Mouse (Mus musculus) megakaryocyte progenitor cell, adult 5-6 weeks (primary cell): ENCODE measurements around the gene Sult1a1. TPM values are rescaled to one million over a fixed set of nuclear protein-coding genes. Genes with fewer than 3 reads are reported as not detected.
A peak's percentile ranks its signal among the peaks of the same experiment; 100 is the strongest.

Source experiments
- ATAC-seq: replicated peaks from 2 replicates; pipeline ENCODE4 v1.8.0; 2016; ENCODE audit warnings: mild to moderate bottlenecking, moderate TSS enrichment, inconsistent platforms; ENCODE audit not compliant: poor library complexity
- total RNA-seq, 2 experiments: library from RNA; stranded (forward) in 1 of 2; stranded (reverse) in 1 of 2; fragments of 157-497, 149-512 nt in 1 of 2; fragments of 200-1000 nt in 1 of 2; gene quantifications; 2 replicates each; pipeline versions ENCODE4 v1.2.3 to v1.2.4; 2015 to 2017

Gene Sult1a1
- total RNA-seq, 2 experiments from 2014 or later: 3.2 to 3.6 TPM

- peak; percentile 63 for ATAC-seq
These were observed 8.6 kb downstream of the Sult1a1 start for GRCm38 (mm10) chr7:126667495-126668090.

- no peak for ATAC-seq
These were observed 11.0 kb downstream of the Sult1a1 start for GRCm38 (mm10) chr7:126665269-126665668.

- ATAC-seq: peak; percentile 22
These were observed 12.6 kb downstream of the Sult1a1 start for GRCm38 (mm10) chr7:126663646-126664045.

DNA sequence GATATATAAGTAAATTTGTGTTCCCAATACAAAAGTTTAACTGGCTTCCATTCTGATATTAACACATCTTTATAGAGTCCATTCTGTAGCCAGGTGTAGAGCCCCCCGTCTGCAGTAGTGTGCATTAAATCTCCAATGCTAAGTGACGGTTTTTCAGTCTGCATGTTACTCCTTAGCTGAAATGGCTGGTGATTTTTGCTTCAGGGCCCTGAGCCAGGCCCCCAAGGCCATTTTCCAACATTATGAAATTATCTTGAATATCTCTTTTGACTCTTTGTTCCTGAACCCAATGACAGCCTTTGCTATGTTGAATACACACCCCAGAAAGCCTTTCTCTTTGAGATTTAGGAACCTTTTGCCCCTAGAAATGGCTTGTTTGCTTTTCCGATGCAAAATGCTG is 16.5 kb downstream of the Sult1a1 start:
- ATAC-seq: no peak

GRCm38 (mm10) chr7:126657522-126657921 is 18.7 kb downstream of the Sult1a1 start:
- no peak for ATAC-seq

DNA sequence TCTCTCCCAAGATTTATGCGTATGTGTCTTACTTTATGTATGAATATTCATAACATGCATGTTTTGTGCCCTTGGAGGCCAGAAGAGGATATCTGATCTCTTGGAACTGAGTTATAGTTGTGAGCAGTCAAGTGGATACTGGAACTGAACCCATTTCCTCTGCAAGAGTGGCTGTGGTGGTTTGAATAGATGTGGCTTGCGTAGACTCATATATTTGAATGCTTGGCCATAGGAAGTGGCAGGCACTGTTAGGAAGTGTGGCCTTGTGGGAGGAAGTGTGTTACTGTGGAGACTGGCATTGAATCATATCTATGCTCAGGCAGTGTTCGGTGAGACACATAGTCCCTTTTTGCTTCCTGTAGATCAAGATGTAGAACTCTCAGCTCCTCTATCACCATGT is 20.5 kb downstream of the Sult1a1 start:
- peak; percentile 88 for ATAC-seq

GRCm38 (mm10) chr7:126653991-126654390 is 22.2 kb downstream of the Sult1a1 start:
- no peak for ATAC-seq

DNA sequence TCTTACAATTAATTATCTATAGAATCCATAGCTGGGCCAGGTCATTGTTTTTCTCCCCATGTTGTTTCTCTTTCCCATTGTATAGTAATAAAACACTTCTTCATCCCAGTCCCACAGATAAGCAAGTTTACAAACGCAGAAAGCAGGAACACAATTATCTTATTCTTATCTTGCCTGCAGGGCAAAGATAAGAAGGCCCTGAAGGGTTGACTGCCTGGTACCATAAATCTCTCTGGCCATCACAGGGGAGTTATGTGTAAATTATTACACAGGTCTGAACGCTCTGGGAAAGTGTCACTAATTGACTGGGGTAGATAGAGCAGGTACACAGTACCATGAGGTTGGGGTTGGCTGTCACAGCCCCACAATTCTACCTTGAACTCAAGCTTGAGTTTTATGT is 25.4 kb downstream of the Sult1a1 start:
- ATAC-seq: no peak

- ATAC-seq: peak; percentile 85
These were observed 26.8 kb downstream of the Sult1a1 start, which contains the start of gene Sgf29 for GRCm38 (mm10) chr7:126649231-126650051. TSS of gene Sgf29 (plus strand) at chr7:126649309.

GRCm38 (mm10) chr7:126648486-126648885 is 27.7 kb downstream of the Sult1a1 start:
- peak; percentile 36 for ATAC-seq

- ATAC-seq: no peak
These were observed 30.5 kb downstream of the Sult1a1 start for GRCm38 (mm10) chr7:126645708-126646107.

- ATAC-seq: no peak
These were observed 31.3 kb downstream of the Sult1a1 start for GRCm38 (mm10) chr7:126644914-126645313.

- no peak for ATAC-seq
These were observed 31.9 kb downstream of the Sult1a1 start for GRCm38 (mm10) chr7:126644345-126644744.

GRCm38 (mm10) chr7:126643244-126643617 is 33.0 kb downstream of the Sult1a1 start:
- ATAC-seq: peak; percentile 11; the same call in 1 of the 2 replicates

DNA sequence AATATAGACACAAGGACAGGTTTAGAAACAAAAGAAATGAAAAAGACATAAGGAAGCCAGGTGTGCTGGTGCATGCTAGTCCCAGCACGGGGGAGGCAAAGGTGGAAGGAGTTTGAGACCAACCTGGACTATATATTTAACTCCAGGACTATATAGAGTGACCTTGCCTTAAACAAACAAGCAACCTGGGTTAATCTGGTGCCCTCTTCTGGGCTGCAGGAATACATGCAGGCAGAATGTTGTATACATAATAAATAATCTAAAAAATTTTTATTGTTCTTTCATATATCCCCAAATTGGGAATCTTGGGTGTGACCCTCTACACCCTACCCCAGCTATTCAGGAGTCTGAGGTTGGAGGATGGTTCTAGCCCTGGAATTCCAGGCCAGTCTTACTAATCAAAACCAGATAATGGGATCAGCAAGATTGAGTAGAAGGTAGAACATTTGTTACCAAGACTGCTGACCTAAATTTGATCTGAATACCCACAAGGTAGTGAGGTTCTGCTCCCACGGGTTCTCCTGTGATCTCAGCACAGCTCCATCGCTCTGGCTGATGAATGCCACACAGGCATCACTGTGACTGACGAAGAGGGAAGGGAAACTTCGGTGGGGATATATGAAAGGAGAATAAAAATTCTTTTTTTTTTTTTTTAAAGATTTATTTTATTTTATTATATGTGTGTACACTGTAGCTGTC is 33.5 kb downstream of the Sult1a1 start:
- ATAC-seq: peak; percentile 23; the same call in 1 of the 2 replicates

DNA sequence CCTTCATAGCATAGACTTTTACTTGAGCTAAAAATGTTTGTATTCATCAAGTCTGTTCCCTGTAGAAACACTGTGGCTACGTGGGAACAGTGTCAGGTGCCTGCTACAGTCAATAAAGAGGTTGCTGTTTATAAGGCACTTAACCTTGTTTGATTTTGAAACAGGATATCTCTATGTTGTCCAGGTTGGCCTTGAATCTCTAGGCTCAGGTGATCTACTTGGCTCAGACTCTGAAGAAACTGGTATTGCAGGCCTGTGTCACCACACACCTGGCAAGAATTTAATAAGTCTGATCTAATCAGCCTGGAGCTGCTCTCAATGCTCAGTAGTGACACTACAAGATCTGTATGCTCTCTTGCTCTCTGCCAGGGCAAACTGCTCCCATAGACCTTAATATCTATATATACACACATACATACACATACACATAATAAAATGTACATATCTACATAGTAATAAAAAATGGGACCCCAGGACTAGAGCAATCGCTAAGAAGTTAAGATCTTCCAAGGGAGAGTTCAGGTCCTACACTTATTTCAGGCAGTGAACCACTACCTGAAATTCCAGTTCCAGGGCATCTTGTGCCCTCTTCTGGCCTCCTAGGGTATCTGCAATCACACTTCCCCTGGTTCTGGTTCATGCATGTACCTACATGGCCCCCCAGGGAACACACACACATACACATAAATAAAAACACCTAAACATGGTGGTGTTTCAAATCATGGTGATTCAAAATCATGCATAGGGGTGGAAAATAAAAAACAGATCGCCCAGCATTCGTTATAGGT is 39.3 kb downstream of the Sult1a1 start:
- peak; percentile 91 for ATAC-seq

DNA sequence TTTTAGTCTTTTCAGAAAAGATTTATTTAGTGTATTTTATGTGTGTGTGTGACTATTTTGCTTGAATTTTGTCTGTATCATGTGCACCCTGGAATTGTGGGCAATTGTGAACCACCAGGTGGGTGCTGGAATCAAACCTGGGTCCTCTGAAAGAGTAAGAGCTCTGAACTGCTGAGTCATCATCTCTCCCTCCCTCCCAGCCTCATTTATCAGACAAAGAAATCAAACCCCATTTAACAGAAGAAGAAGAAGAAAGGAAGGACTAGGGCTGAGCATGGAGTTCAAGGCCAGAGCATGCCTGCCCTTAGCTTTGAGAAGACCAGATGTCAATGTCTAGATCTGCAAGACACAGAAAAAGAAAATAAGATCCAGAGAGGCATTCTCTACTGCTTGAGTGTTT is 40.9 kb downstream of the Sult1a1 start:
- no peak for ATAC-seq

DNA sequence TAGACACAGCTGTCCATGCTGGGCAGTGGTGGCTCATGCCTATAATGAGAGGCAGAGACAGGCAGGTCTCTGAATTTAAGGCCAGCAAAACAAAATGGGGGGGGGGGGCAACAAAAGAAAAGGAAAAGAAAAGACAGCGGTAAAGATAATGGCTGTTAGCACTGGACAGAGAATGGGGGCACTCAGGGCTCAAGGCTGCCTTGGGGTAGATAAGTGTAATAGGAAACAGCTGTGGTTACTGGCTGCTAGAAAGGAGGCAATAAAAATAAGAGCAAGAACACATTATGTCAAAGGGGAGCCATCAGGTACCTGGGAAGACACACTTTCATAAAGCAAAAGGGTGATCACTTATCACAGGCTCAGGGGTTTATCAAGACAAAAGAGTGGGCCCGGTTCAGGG is 43.8 kb downstream of the Sult1a1 start:
- peak; percentile 61 for ATAC-seq

- no peak for ATAC-seq
These were observed 45.3 kb downstream of the Sult1a1 start, which contains the start of gene Nupr1 for GRCm38 (mm10) chr7:126630824-126631518. TSS of gene Nupr1 (minus strand) at chr7:126630861.

DNA sequence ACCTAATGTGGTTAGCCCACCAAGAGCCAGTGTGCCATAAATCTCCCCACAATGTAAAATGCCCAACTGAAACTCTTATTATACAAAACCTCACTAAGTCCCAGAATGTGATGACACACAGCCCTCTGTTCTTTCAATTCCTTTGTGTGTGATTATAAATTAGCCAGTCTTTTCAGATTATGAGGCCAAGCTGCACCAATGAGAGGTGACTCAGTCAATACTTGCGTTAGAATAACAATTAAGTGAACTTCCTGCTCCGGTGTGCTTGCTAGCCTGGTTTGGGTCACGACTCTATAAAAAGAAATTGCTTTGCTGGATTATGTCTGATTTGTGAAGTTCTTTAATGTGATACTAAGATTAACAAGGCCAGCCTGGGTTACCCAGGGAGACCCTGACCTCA is 46.3 kb downstream of the Sult1a1 start:
- ATAC-seq: no peak
